Mouse (Mus musculus) C2C12 (cell line): ENCODE measurements around the gene Sgta. TPM values are rescaled to one million over a fixed set of nuclear protein-coding genes. Genes with fewer than 3 reads are reported as not detected.

Source experiments
- H3K27me3 ChIP-seq: one replicate; pipeline ENCODE4 v1.6.1; 2011; ENCODE audit not compliant: control insufficient read depth, insufficient read depth, insufficient read length
- H3K36me3 ChIP-seq: one replicate; pipeline ENCODE4 v1.6.1; 2011; ENCODE audit not compliant: control insufficient read depth, insufficient read depth
- H3K4me3 ChIP-seq: one replicate; pipeline ENCODE4 v1.5.1; 2011; ENCODE audit warnings: mild to moderate bottlenecking, control low read depth; ENCODE audit not compliant: poor library complexity, insufficient read depth, severe bottlenecking
- H3K79me2 ChIP-seq: one replicate; pipeline ENCODE4 v1.6.1; 2011; ENCODE audit not compliant: control insufficient read depth, insufficient read depth
- H3K79me3 ChIP-seq: one replicate; pipeline ENCODE4 v1.6.1; 2011; ENCODE audit warnings: low read depth, control low read depth
- H3ac ChIP-seq: one replicate; pipeline ENCODE3; 2011; ENCODE audit warnings: low read depth; ENCODE audit not compliant: control insufficient read depth, insufficient read length
- CEBPB ChIP-seq: IDR thresholded peaks from one replicate; pipeline ENCODE4 v1.6.1; 2011; ENCODE audit warnings: low read depth, mild to moderate bottlenecking, control low read depth, moderate library complexity
- CTCF ChIP-seq: IDR thresholded peaks from one replicate; pipeline ENCODE4 v1.5.1; 2011; ENCODE audit not compliant: control insufficient read depth, insufficient read depth, insufficient read length
- FOSL1 ChIP-seq: IDR thresholded peaks from one replicate; pipeline ENCODE4 v1.8.0; 2011; ENCODE audit warnings: mild to moderate bottlenecking, low read length; ENCODE audit not compliant: poor library complexity, insufficient read depth, severe bottlenecking
- MAX ChIP-seq: IDR thresholded peaks from one replicate; pipeline ENCODE4 v1.6.1; 2011; ENCODE audit warnings: mild to moderate bottlenecking, control low read depth
- MYOD1 ChIP-seq: IDR thresholded peaks from one replicate; pipeline ENCODE4 v1.6.1; 2011; ENCODE audit warnings: low read depth; ENCODE audit not compliant: control insufficient read depth, insufficient read length
- MYOG ChIP-seq: IDR thresholded peaks from one replicate; pipeline ENCODE4 v1.6.1; 2011; ENCODE audit not compliant: control insufficient read depth, insufficient read length; ENCODE audit errors: extremely low read depth
- USF1 ChIP-seq: IDR thresholded peaks from one replicate; pipeline ENCODE4 v1.6.1; 2011; ENCODE audit warnings: low read depth, mild to moderate bottlenecking, control low read depth, moderate library complexity
- microRNA-seq: library from miRNA; unstranded; fragments of <30 nt; microRNA quantifications from one replicate; pipeline ENCODE4, GENCODE M21; 2019; ENCODE audit warnings: borderline microRNAs expressed
- polyA plus RNA-seq: library from polyadenylated mRNA; unstranded; fragments of >200 nt; fragmentation: generic; extraction: Trizol; gene quantifications from one replicate; pipeline ENCODE4 v1.2.1, GENCODE M21; 2012; ENCODE audit warnings: missing spikeins

Sgta gene
- polyA plus RNA-seq, 1 experiment = 154 TPM

- Histone ChIP-seq H3K79me2 (no peaks in the 10 kb centered on the region), H3K4me3 (no peak overlapping the region), H3ac (no peak overlapping the region), H3K79me3 (no peaks in the 10 kb centered on the region), H3K36me3 (no peaks in the 10 kb centered on the region), H3K27me3 (peaks cover 19% of the 10 kb centered on the region)
- TF ChIP-seq CEBPB (no peak), MYOD1 (no peak), FOSL1 (no peak), MYOG (no peak), MAX (no peak), USF1 (no peak), CTCF (no peak)
Observed at GRCm38 (mm10) chr10:80998021-80998420, 62.0 kb downstream of the Sgta start.

- TF ChIP-seq MYOD1 (no peak), FOSL1 (no peak), MYOG (no peak), CTCF (no peak), MAX (no peak), CEBPB (no peak), USF1 (no peak)
- no peaks in the 10 kb centered on the region for H3K79me2 ChIP-seq
- no peak overlapping the region for H3K4me3 ChIP-seq
- H3K36me3 ChIP-seq = no peaks in the 10 kb centered on the region
- H3ac ChIP-seq = no peak overlapping the region
- H3K27me3 ChIP-seq = peaks cover 16% of the 10 kb centered on the region
- H3K79me3 ChIP-seq = no peaks in the 10 kb centered on the region
Observed at GRCm38 (mm10) chr10:80997332-80997731, 62.6 kb downstream of the Sgta start.

GRCm38 (mm10) chr10:80996501-80996900 lies 63.5 kb downstream of the Sgta start:
- Histone ChIP-seq H3ac (no peak overlapping the region), H3K4me3 (no peak overlapping the region), H3K27me3 (peaks cover 8% of the 10 kb centered on the region), H3K79me2 (no peaks in the 10 kb centered on the region), H3K79me3 (no peaks in the 10 kb centered on the region), H3K36me3 (no peaks in the 10 kb centered on the region)
- TF ChIP-seq MAX (no peak), USF1 (no peak)

GRCm38 (mm10) chr10:80995091-80995632 lies 64.8 kb downstream of the Sgta start:
- Histone ChIP-seq H3K27me3 (no peaks in the 10 kb centered on the region), H3K4me3 (no peak overlapping the region)
- TF ChIP-seq MAX (peak; percentile 88), MYOG (no peak), CEBPB (no peak), USF1 (no peak), CTCF (peak; percentile 90)

GRCm38 (mm10) chr10:80994621-80995020 lies 65.4 kb downstream of the Sgta start:
- no peak overlapping the region for H3K4me3 ChIP-seq
- H3K36me3 ChIP-seq = no peaks in the 10 kb centered on the region
- H3K27me3 ChIP-seq = no peaks in the 10 kb centered on the region
- TF ChIP-seq MAX = no peak
- no peak for TF ChIP-seq FOSL1
- no peak for TF ChIP-seq CEBPB
- no peak for TF ChIP-seq CTCF
- TF ChIP-seq MYOD1 = no peak
- no peak for TF ChIP-seq USF1
- no peak for TF ChIP-seq MYOG
- no peaks in the 10 kb centered on the region for H3K79me2 ChIP-seq
- no peak overlapping the region for H3ac ChIP-seq
- H3K79me3 ChIP-seq = no peaks in the 10 kb centered on the region

More at GRCm38 (mm10) chr10:80995091-80995632, 64.8 kb downstream of the Sgta start:
- H3ac ChIP-seq = peak overlapping the region; percentile 47
- no peaks in the 10 kb centered on the region for H3K79me2 ChIP-seq
- H3K79me3 ChIP-seq = no peaks in the 10 kb centered on the region
- no peaks in the 10 kb centered on the region for H3K36me3 ChIP-seq

Small RNA genes lying within 50 kb of the gene (microRNA-seq; reads per million reads assigned to microRNA genes)
- gene Mir5615-1 (not detected), gene Mir5615-2 (not detected)

Other genes starting within 250 kb of the Sgta start
- 29.2 TPM for gene Jsrp1, start 246.7 kb downstream of the Sgta start, polyA plus RNA-seq
- gene Oaz1, start 233.5 kb downstream of the Sgta start, polyA plus RNA-seq = 1,494 TPM
- gene Lingo3, start 216.1 kb downstream of the Sgta start, polyA plus RNA-seq = 0.05 TPM
- 297 TPM for gene Lsm7, start 205.0 kb downstream of the Sgta start, polyA plus RNA-seq
- gene Sppl2b, start 204.9 kb downstream of the Sgta start, polyA plus RNA-seq = 31.2 TPM
- 0.02 TPM for gene Tmprss9, start 188.3 kb downstream of the Sgta start, polyA plus RNA-seq
- gene Timm13, start 159.2 kb downstream of the Sgta start, polyA plus RNA-seq = 263 TPM
- gene Lmnb2, start 141.9 kb downstream of the Sgta start, polyA plus RNA-seq = 66.4 TPM
- gene Gadd45b, start 130.1 kb downstream of the Sgta start, polyA plus RNA-seq = 37.2 TPM
- gene Gng7, start 45.2 kb downstream of the Sgta start, polyA plus RNA-seq = 0.25 TPM
- 0.28 TPM for gene Diras1, start 34.5 kb downstream of the Sgta start, polyA plus RNA-seq
- 11.6 TPM for gene Slc39a3, start 22.8 kb downstream of the Sgta start, polyA plus RNA-seq
- gene Thop1, start 9.9 kb upstream of the Sgta start, polyA plus RNA-seq = 67.3 TPM
- gene Creb3l3, start 38.7 kb upstream of the Sgta start, polyA plus RNA-seq = 0.06 TPM
- 92.2 TPM for gene Map2k2, start 45.7 kb upstream of the Sgta start, polyA plus RNA-seq
- 19.9 TPM for gene Zbtb7a, start 75.0 kb upstream of the Sgta start, polyA plus RNA-seq
- gene Pias4, start 107.7 kb upstream of the Sgta start, polyA plus RNA-seq = 31.6 TPM
- gene Eef2, start 116.5 kb upstream of the Sgta start, polyA plus RNA-seq = 2,537 TPM
- 72.8 TPM for gene Dapk3, start 122.8 kb upstream of the Sgta start, polyA plus RNA-seq
- gene 4930442H23Rik, start 123.7 kb upstream of the Sgta start, polyA plus RNA-seq = 0.07 TPM
- 0.18 TPM for gene Nmrk2, start 141.9 kb upstream of the Sgta start, polyA plus RNA-seq
- gene Atcay, start 170.7 kb upstream of the Sgta start, polyA plus RNA-seq = 0.26 TPM
- gene Zfr2, start 173.0 kb upstream of the Sgta start, polyA plus RNA-seq = 0.19 TPM
- 0.98 TPM for gene Matk, start 192.8 kb upstream of the Sgta start, polyA plus RNA-seq
- 174 TPM for gene Mrpl54, start 206.8 kb upstream of the Sgta start, polyA plus RNA-seq
- gene Apba3, start 206.8 kb upstream of the Sgta start, polyA plus RNA-seq = 103 TPM
- gene Tjp3, start 231.4 kb upstream of the Sgta start, polyA plus RNA-seq = not detected
- 33.3 TPM for gene Pip5k1c, start 232.8 kb upstream of the Sgta start, polyA plus RNA-seq